Mouse (Mus musculus): ENCODE results near the gene Tmem30b.

GRCm38 (mm10) chr12:73521238-73521841 is 24.9 kb downstream of the Tmem30b start:
- TF ChIP-seq CTCF (IDR thresholded peaks at IDR 0.05) (no peak), EP300 (IDR thresholded peaks at IDR 0.05) (no peak)

Measured in lung, postnatal 0 days (tissue).